Mouse (Mus musculus): Measurements from ENCODE around the gene Gm7970. TPM values are rescaled to one million over a fixed set of nuclear protein-coding genes. Genes with fewer than 3 reads are reported as not detected.
"Not testable (repeated sequence)": the region's sequence is repeated elsewhere in the genome, so short reads cannot be mapped to it uniquely, and the experiment has no call there.

Gene Gm7970
- total RNA-seq (2017) = not detected in 3 replicates

DNA sequence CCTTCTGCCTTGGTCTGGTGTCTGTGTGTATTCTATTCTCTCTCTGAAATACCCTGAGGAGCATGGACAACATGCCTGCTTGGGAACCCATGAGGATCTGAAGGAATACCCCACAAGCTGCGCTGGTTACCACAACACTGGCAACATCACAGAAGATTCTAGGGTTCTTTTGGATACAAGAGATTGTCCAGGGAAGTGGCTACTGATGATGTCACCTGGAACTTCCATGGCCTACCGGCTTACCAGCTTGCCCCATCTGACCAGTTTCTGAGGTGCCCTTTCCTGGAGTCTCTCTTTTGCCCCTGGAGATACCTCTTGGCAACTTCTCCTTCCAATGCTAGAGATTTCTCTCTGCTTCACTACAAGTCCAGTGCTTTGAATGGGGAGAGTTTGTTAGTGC is at the start of gene Gm7970:
Gene Gm7970 (minus strand): TSS at position 101 of the 400 bp plus-strand sequence.
- not testable (repeated sequence) for ATAC-seq (replicated peaks; ENCODE audit: insufficient number of reproducible peaks, low FRiP score, low TSS enrichment, poor library complexity, severe bottlenecking)

DNA sequence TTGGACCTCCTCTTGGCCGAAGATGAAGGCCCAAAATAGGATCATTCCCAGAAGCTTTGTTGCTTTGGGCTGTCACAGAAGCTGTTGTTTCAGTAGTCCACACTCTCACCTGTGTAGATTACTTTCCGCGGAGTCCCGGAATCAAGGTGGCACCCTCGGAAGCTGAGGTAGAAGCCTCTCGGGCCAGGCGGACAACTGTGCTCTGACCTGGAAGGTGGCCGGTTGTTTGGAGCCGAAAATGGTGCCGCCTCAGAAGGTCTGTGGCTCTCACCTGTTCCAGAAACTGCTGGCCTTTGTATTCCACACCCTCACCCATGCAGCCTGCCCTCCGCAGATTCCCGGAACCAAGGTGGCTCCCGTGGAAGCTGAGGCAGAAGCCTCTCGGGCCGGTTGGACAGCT is 45.6 kb upstream of the Gm7970 start:
- not testable (repeated sequence) for ATAC-seq (replicated peaks; ENCODE audit: insufficient number of reproducible peaks, low FRiP score, low TSS enrichment, poor library complexity, severe bottlenecking)

DNA sequence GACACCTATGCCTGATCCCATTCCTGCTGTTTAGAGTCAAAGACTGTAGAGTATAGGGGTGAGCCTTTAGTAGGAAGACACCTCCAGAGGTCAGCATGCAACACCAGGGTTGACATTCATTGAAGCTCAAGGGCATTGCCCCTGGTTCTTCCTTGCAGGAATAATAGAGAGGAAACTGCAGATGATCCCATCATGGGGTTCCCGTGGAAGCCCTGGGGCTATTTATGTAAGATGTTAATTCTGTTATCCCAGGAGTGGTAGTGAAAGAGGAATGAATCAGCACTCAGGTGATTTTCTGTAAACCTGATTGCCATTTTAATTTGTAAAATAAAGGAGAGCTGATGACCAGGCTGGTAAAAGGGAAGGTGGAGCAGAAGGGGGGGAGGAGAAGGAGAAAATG is 31.0 kb upstream of the Gm7970 start:
- ATAC-seq (replicated peaks; ENCODE audit: insufficient number of reproducible peaks, low FRiP score, low TSS enrichment, poor library complexity, severe bottlenecking) = not testable (repeated sequence)

GRCm38 (mm10) chr14:41572911-41573310 is 17.5 kb upstream of the Gm7970 start, which contains the start of gene 1700049E17Rik2:
Gene 1700049E17Rik2 (plus strand): TSS chr14:41573211.
- not testable (repeated sequence) for ATAC-seq (replicated peaks; ENCODE audit: insufficient number of reproducible peaks, low FRiP score, low TSS enrichment, poor library complexity, severe bottlenecking)

DNA sequence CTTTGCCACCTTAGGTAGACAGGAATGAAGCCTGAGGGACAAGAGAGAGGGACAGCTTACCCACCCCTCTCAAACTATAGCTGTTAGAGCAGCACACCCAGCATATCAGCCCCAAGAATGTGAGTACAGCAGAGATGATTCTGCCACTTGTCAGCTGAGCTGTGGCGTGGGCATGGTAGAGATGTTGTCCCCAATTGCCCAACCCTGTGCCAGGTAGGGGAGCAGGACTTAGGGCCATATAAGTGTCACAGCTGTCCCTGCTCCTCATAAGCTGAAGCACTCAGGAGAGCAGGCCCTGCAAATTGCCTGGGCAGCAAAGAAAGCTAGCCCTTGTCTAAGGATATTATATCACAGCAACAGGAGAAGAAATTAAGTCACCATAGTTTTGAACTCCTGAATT is 30.7 kb downstream of the Gm7970 start:
- ATAC-seq (replicated peaks; ENCODE audit: insufficient number of reproducible peaks, low FRiP score, low TSS enrichment, poor library complexity, severe bottlenecking) = not testable (repeated sequence)

DNA sequence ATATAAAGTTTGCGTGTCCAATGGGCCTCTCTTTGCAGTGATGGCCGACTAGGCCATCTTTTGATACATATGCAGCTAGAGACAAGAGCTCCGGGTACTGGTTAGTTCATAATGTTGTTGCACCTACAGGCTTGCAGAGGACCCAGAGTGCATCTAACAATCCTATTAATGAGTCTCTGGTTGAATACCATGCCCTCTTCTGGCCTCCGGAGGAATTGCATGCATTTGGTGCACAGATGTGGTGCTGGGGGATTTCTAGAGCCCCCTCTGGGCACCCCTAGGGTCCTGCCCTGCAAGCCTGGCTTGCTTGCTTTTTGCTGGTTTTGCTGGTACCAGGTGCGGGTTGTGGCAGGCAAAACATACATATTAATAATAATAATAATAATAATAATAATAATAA is 34.7 kb downstream of the Gm7970 start:
- not testable (repeated sequence) for ATAC-seq (replicated peaks; ENCODE audit: insufficient number of reproducible peaks, low FRiP score, low TSS enrichment, poor library complexity, severe bottlenecking)

Other genes starting within 250 kb of the Gm7970 start
- not detected in 3 replicates for gene Gm5798, start 207.0 kb downstream of the Gm7970 start, total RNA-seq (2017)
- gene Gm7945, start 169.2 kb downstream of the Gm7970 start, total RNA-seq (2017) = not detected in 3 replicates
- not detected in 3 replicates for gene Gm6482, start 147.3 kb downstream of the Gm7970 start, total RNA-seq (2017)
- gene Gm7954, start 102.1 kb downstream of the Gm7970 start, total RNA-seq (2017) = not detected in 3 replicates
- not detected in 3 replicates for gene Gm3486, start 66.1 kb downstream of the Gm7970 start, total RNA-seq (2017)
- gene 1700049E17Rik2, start 17.6 kb upstream of the Gm7970 start, total RNA-seq (2017) = not detected in 3 replicates
- gene Gm3072, start 69.0 kb upstream of the Gm7970 start, total RNA-seq (2017) = not detected in 3 replicates
- gene Gm3676, start 90.9 kb upstream of the Gm7970 start, total RNA-seq (2017) = not detected in 3 replicates
- not detected in 3 replicates for gene Gm8068, start 146.3 kb upstream of the Gm7970 start, total RNA-seq (2017)
- not detected in 3 replicates for gene Gm7929, start 195.0 kb upstream of the Gm7970 start, total RNA-seq (2017)
- not detected in 3 replicates for gene Gm47189, start 216.9 kb upstream of the Gm7970 start, total RNA-seq (2017)